Mouse (Mus musculus) heart, embryonic 16.5 days (tissue): Measurements from ENCODE around the gene Zbtb9. TPM values are rescaled to one million over a fixed set of nuclear protein-coding genes. Genes with fewer than 3 reads are reported as not detected.

ENCODE experiments used
- microRNA-seq: library from miRNA; unstranded; fragments of <30 nt; microRNA quantifications from one replicate; pipeline ENCODE4, GENCODE M21; 2017
- polyA plus RNA-seq: library from polyadenylated mRNA; unstranded; fragments of >200 nt; fragmentation: Nextera tagmentation; extraction: Ambion mirVana; gene quantifications from 2 replicates; pipeline ENCODE4 v1.2.1, GENCODE M21; 2015

Zbtb9 gene
- polyA plus RNA-seq, 1 experiment from 2014 or later, result 12.0 TPM

Small RNA genes lying within 50 kb of the gene (microRNA-seq; reads per million reads assigned to microRNA genes)
- not detected for gene Mir3083
- gene Mir6968, result not detected

Other genes starting within 250 kb of the Zbtb9 start
- gene Bnip1, start 192.1 kb upstream of the Zbtb9 start, polyA plus RNA-seq, result 56.8 and 56.9 TPM in 2 replicates
- gene Nkx2-5, start 128.2 kb upstream of the Zbtb9 start, polyA plus RNA-seq, result 123 and 132 TPM in 2 replicates
- gene Kifc5b, start 56.1 kb upstream of the Zbtb9 start, polyA plus RNA-seq, result 6.2 and 6.9 TPM in 2 replicates
- gene Phf1, start 40.1 kb upstream of the Zbtb9 start, polyA plus RNA-seq, result 7.5 and 8.7 TPM in 2 replicates
- gene Cuta, start 33.6 kb upstream of the Zbtb9 start, polyA plus RNA-seq, result 163 and 169 TPM in 2 replicates
- gene Syngap1, start 31.9 kb upstream of the Zbtb9 start, polyA plus RNA-seq, result 1.2 and 1.3 TPM in 2 replicates
- gene Bak1, start 55.8 kb downstream of the Zbtb9 start, polyA plus RNA-seq, result 5.8 and 6.2 TPM in 2 replicates
- gene Itpr3, start 84.1 kb downstream of the Zbtb9 start, polyA plus RNA-seq, result 2.2 and 2.6 TPM in 2 replicates
- gene Uqcc2, start 160.7 kb downstream of the Zbtb9 start, polyA plus RNA-seq, result 272 and 283 TPM in 2 replicates
- gene Ip6k3, start 194.6 kb downstream of the Zbtb9 start, polyA plus RNA-seq, result 0.44 and 0.49 TPM in 2 replicates
- 6.3 and 8.7 TPM in 2 replicates for gene Lemd2, start 231.3 kb downstream of the Zbtb9 start, polyA plus RNA-seq